Mouse (Mus musculus): ENCODE measurements at regions not wholly inside any gene's neighbourhood (a gene's known extent, or its start where the extent isn't known, plus 50 kb on each side); places are given as distances from the start of the nearest gene placed in this dataset.

GRCm38 (mm10) chr8:41552747-41553534 lies 136.1 kb upstream of the Frg1 start:
- Histone ChIP-seq H3K4me3 (no peak overlapping the region), H3K27ac (replicated peaks) (no peak overlapping the region), H3K27me3 (ENCODE audit: low read depth, poor library complexity, severe bottlenecking) (no peaks in the 10 kb centered on the region), H3K36me3 (no peaks in the 10 kb centered on the region), H3K9me3 (replicated peaks) (no peaks in the 10 kb centered on the region), H3K4me1 (no peaks in the 10 kb centered on the region)
- DNase-seq (ENCODE audit: low spot score), result no peak
- WGBS, result 74% methylated on average over 8 of the region's 8 CpGs

GRCm38 (mm10) chr8:41551925-41552414 lies 135.1 kb upstream of the Frg1 start:
- H3K4me3 ChIP-seq, result no peak overlapping the region
- H3K27me3 ChIP-seq (ENCODE audit: low read depth, poor library complexity, severe bottlenecking), result no peaks in the 10 kb centered on the region
- H3K4me1 ChIP-seq, result no peaks in the 10 kb centered on the region
- 88% methylated on average over 15 of the region's 15 CpGs for WGBS
- DNase-seq (ENCODE audit: low spot score), result no peak
- no peaks in the 10 kb centered on the region for H3K9me3 ChIP-seq (replicated peaks)
- no peaks in the 10 kb centered on the region for H3K36me3 ChIP-seq
- H3K27ac ChIP-seq (replicated peaks), result no peak overlapping the region

- no peaks in the 10 kb centered on the region for H3K36me3 ChIP-seq
- no peaks in the 10 kb centered on the region for H3K27me3 ChIP-seq (ENCODE audit: low read depth, poor library complexity, severe bottlenecking)
- WGBS, result 86% methylated on average over 2 of the region's 2 CpGs
- DNase-seq (ENCODE audit: low spot score), result no peak
- H3K27ac ChIP-seq (replicated peaks), result no peak overlapping the region
- H3K4me1 ChIP-seq, result no peaks in the 10 kb centered on the region
- H3K4me3 ChIP-seq, result no peak overlapping the region
- H3K9me3 ChIP-seq (replicated peaks), result no peaks in the 10 kb centered on the region
These were observed 133.2 kb upstream of the Frg1 start for GRCm38 (mm10) chr8:41550095-41550420.

- H3K27ac ChIP-seq (replicated peaks), result no peak overlapping the region
- no peaks in the 10 kb centered on the region for H3K27me3 ChIP-seq (ENCODE audit: low read depth, poor library complexity, severe bottlenecking)
- H3K4me3 ChIP-seq, result no peak overlapping the region
- no peaks in the 10 kb centered on the region for H3K4me1 ChIP-seq
- no peak for DNase-seq (ENCODE audit: low spot score)
- 81% methylated on average over 25 of the region's 25 CpGs for WGBS
- H3K9me3 ChIP-seq (replicated peaks), result no peaks in the 10 kb centered on the region
- H3K36me3 ChIP-seq, result no peaks in the 10 kb centered on the region
These were observed 132.6 kb upstream of the Frg1 start for GRCm38 (mm10) chr8:41549220-41550094.

- no peak for DNase-seq (ENCODE audit: low spot score)
These were observed 131.0 kb upstream of the Frg1 start for GRCm38 (mm10) chr8:41547730-41548368.

GRCm38 (mm10) chr8:41532212-41532611 lies 115.3 kb upstream of the Frg1 start:
- Histone ChIP-seq H3K4me1 (no peaks in the 10 kb centered on the region), H3K27me3 (ENCODE audit: low read depth, poor library complexity, severe bottlenecking) (no peaks in the 10 kb centered on the region), H3K4me3 (no peak overlapping the region), H3K9me3 (replicated peaks) (no peaks in the 10 kb centered on the region), H3K27ac (replicated peaks) (no peak overlapping the region), H3K36me3 (no peaks in the 10 kb centered on the region)
- WGBS, result 93% methylated on average over 5 of the region's 5 CpGs
- no peak for DNase-seq (ENCODE audit: low spot score)

More at GRCm38 (mm10) chr8:41547730-41548368, 131.0 kb upstream of the Frg1 start:
- Histone ChIP-seq H3K36me3 (no peaks in the 10 kb centered on the region), H3K4me3 (no peak overlapping the region), H3K27me3 (ENCODE audit: low read depth, poor library complexity, severe bottlenecking) (no peaks in the 10 kb centered on the region), H3K4me1 (no peaks in the 10 kb centered on the region), H3K27ac (replicated peaks) (no peak overlapping the region), H3K9me3 (replicated peaks) (no peaks in the 10 kb centered on the region)
- WGBS, result 83% methylated on average over 7 of the region's 7 CpGs

- Histone ChIP-seq H3K4me1 (no peaks in the 10 kb centered on the region), H3K9me3 (replicated peaks) (no peaks in the 10 kb centered on the region), H3K36me3 (no peaks in the 10 kb centered on the region), H3K27me3 (ENCODE audit: low read depth, poor library complexity, severe bottlenecking) (no peaks in the 10 kb centered on the region), H3K4me3 (no peak overlapping the region), H3K27ac (replicated peaks) (no peak overlapping the region)
- WGBS, result 95% methylated on average over 8 of the region's 8 CpGs
- no peak for DNase-seq (ENCODE audit: low spot score)
These were observed 112.7 kb upstream of the Frg1 start for GRCm38 (mm10) chr8:41529581-41529980.

- H3K9me3 ChIP-seq (replicated peaks), result no peaks in the 10 kb centered on the region
- 81% methylated on average over 7 of the region's 7 CpGs for WGBS
- no peaks in the 10 kb centered on the region for H3K36me3 ChIP-seq
- no peaks in the 10 kb centered on the region for H3K4me1 ChIP-seq
- no peak overlapping the region for H3K27ac ChIP-seq (replicated peaks)
- no peaks in the 10 kb centered on the region for H3K27me3 ChIP-seq (ENCODE audit: low read depth, poor library complexity, severe bottlenecking)
- H3K4me3 ChIP-seq, result no peak overlapping the region
- DNase-seq (ENCODE audit: low spot score), result no peak
These were observed 109.4 kb upstream of the Frg1 start for GRCm38 (mm10) chr8:41526283-41526682.

GRCm38 (mm10) chr8:41485163-41485562 lies 68.3 kb upstream of the Frg1 start:
- no peak for DNase-seq (ENCODE audit: low spot score)
- Histone ChIP-seq H3K27ac (replicated peaks) (no peak overlapping the region), H3K36me3 (no peaks in the 10 kb centered on the region), H3K9me3 (replicated peaks) (no peaks in the 10 kb centered on the region), H3K4me1 (no peaks in the 10 kb centered on the region), H3K4me3 (no peak overlapping the region), H3K27me3 (ENCODE audit: low read depth, poor library complexity, severe bottlenecking) (no peaks in the 10 kb centered on the region)
- WGBS, result 86% methylated on average over 5 of the region's 5 CpGs

- no peak for DNase-seq (ENCODE audit: low spot score)
- WGBS, result 81% methylated on average over 3 of the region's 3 CpGs
- Histone ChIP-seq H3K27ac (replicated peaks) (no peak overlapping the region), H3K9me3 (replicated peaks) (no peaks in the 10 kb centered on the region), H3K4me3 (no peak overlapping the region), H3K4me1 (no peaks in the 10 kb centered on the region), H3K27me3 (ENCODE audit: low read depth, poor library complexity, severe bottlenecking) (no peaks in the 10 kb centered on the region), H3K36me3 (no peaks in the 10 kb centered on the region)
These were observed 66.4 kb upstream of the Frg1 start for GRCm38 (mm10) chr8:41483297-41483696.

- DNase-seq (ENCODE audit: low spot score), result no peak
- Histone ChIP-seq H3K9me3 (replicated peaks) (no peaks in the 10 kb centered on the region), H3K36me3 (no peaks in the 10 kb centered on the region), H3K27me3 (ENCODE audit: low read depth, poor library complexity, severe bottlenecking) (no peaks in the 10 kb centered on the region), H3K4me3 (no peak overlapping the region), H3K27ac (replicated peaks) (no peak overlapping the region), H3K4me1 (no peaks in the 10 kb centered on the region)
- WGBS, result 74% methylated on average over 8 of the region's 8 CpGs
These were observed 56.3 kb upstream of the Frg1 start for GRCm38 (mm10) chr8:41472992-41473699.

GRCm38 (mm10) chr8:41472233-41472632 lies 55.4 kb upstream of the Frg1 start:
- H3K4me3 ChIP-seq, result no peak overlapping the region
- no peaks in the 10 kb centered on the region for H3K36me3 ChIP-seq
- H3K27me3 ChIP-seq (ENCODE audit: low read depth, poor library complexity, severe bottlenecking), result no peaks in the 10 kb centered on the region
- no peak overlapping the region for H3K27ac ChIP-seq (replicated peaks)
- H3K4me1 ChIP-seq, result no peaks in the 10 kb centered on the region
- no peak for DNase-seq (ENCODE audit: low spot score)
- WGBS, result 96% methylated on average over 3 of the region's 3 CpGs
- H3K9me3 ChIP-seq (replicated peaks), result no peaks in the 10 kb centered on the region

Measured in midbrain, embryonic 10.5 days (tissue).